Mouse (Mus musculus): ENCODE results near the gene Ttc12. TPM values are rescaled to one million over a fixed set of nuclear protein-coding genes. Genes with fewer than 3 reads are reported as not detected.

Ttc12 gene
- polyA plus RNA-seq, 1 experiment from 2014 or later = 1.8 TPM

DNA sequence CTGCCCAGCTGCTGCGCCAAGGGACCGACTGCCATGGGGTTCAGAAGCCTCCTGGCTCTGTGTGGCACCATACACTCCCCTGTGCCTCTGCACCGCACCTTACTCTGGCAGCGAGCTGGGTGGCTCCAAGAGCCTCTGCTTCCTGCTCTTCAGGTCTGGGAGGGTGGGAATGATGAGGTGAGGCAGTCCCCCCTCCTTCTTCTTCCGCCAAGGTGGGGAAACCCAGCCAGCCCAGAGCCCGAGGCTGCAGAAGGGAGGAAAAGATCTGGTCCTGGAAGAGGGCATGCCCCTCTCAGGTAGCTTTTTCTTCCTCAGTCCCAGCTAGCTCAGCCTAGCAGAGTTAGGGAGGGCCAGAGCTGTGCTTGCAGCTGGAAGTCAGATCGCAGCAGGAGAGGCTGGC, 59.1 kb downstream of the Ttc12 start, which contains the start of gene Ankk1:
Ankk1 (minus strand) TSS at position 101 of the 400 bp plus-strand sequence.
- H3K27me3 ChIP-seq (ENCODE audit: control insufficient read depth, insufficient read depth, low read length) = no peaks in the 10 kb centered on the region
- H3K27ac ChIP-seq (replicated peaks in 1 of 2; ENCODE audit: control insufficient read depth in 1 of 2, insufficient read depth in 1 of 2, low read depth in 2 of 2, low read length in 2 of 2) = no peak within 1 kb of the TSS
- H3K9me3 ChIP-seq (ENCODE audit: control insufficient read depth, low read length) = no peaks in the 10 kb centered on the region
- H3K9ac ChIP-seq (ENCODE audit: low read length) = no peak within 1 kb of the TSS
- ATAC-seq (ENCODE audit: insufficient number of reproducible peaks, insufficient read depth, low FRiP score, low read depth) = no peak
- H3K4me1 ChIP-seq (ENCODE audit: control insufficient read depth in 2 of 2, insufficient read depth in 2 of 2, low read length in 2 of 2) = no peaks in the 10 kb centered on the region
- H3K4me3 ChIP-seq (ENCODE audit: control insufficient read depth in 1 of 2, insufficient read depth in 1 of 2, low read depth in 1 of 2, low read length in 2 of 2) = no peak within 1 kb of the TSS
- no peak within 1 kb of the TSS for H3K4me2 ChIP-seq (ENCODE audit: low read length)
- WGBS = 74% methylated on average over 7 of the region's 7 CpGs
- H3K36me3 ChIP-seq (ENCODE audit: control insufficient read depth, insufficient read depth, low read length) = no peaks in the 10 kb centered on the region

DNA sequence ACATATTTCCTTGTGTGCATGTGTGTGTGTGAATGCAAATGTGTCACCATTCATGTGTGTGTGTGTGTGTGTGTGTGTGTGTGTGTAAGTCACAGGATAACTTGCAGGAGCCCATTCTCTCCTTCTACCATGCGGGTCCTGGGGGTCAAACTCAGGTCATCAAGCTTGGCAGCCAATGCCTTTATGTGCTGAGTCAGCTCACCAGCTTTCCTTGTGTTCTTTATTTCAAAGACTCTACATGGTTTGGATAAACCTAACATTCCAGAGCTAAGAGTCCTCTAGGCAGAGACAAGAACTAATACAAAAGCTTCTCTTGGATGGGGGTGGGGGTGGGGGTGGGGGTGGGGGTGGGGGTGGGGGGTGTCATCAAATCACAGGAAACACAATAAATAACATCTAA, 60.4 kb downstream of the Ttc12 start:
- no peak for ATAC-seq (ENCODE audit: insufficient number of reproducible peaks, insufficient read depth, low FRiP score, low read depth)
- Histone ChIP-seq H3K27ac (replicated peaks in 1 of 2; ENCODE audit: control insufficient read depth in 1 of 2, insufficient read depth in 1 of 2, low read depth in 2 of 2, low read length in 2 of 2) (no peak overlapping the region), H3K4me2 (ENCODE audit: low read length) (no peak overlapping the region), H3K27me3 (ENCODE audit: control insufficient read depth, insufficient read depth, low read length) (no peaks in the 10 kb centered on the region), H3K36me3 (ENCODE audit: control insufficient read depth, insufficient read depth, low read length) (no peaks in the 10 kb centered on the region), H3K9me3 (ENCODE audit: control insufficient read depth, low read length) (no peaks in the 10 kb centered on the region), H3K4me3 (ENCODE audit: control insufficient read depth in 1 of 2, insufficient read depth in 1 of 2, low read depth in 1 of 2, low read length in 2 of 2) (no peak overlapping the region), H3K9ac (ENCODE audit: low read length) (no peak overlapping the region), H3K4me1 (ENCODE audit: control insufficient read depth in 2 of 2, insufficient read depth in 2 of 2, low read length in 2 of 2) (no peaks in the 10 kb centered on the region)
- WGBS = 67% methylated on average over 1 of the region's 1 CpGs

DNA sequence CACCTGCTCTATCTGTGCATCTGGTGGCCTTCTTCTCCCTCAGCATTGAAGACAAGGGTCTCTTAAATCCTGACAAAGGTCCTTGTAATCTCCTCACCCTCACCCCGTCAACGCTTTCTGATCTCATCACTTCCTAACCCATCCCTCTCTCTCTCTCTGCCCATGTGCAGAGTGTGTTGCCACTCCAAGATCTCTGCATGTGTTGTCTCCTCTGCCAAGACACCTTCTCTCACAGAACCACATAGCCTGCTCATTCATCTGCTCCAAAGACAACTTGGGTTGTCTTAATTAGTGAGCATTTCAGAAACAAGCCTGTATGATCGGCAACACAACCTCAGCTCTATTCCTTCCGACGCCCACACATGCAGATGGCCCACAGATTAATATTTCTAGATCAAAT, 62.2 kb downstream of the Ttc12 start:
- no peak for ATAC-seq (ENCODE audit: insufficient number of reproducible peaks, insufficient read depth, low FRiP score, low read depth)
- H3K27me3 ChIP-seq (ENCODE audit: control insufficient read depth, insufficient read depth, low read length) = no peaks in the 10 kb centered on the region
- no peak overlapping the region for H3K9ac ChIP-seq (ENCODE audit: low read length)
- H3K4me1 ChIP-seq (ENCODE audit: control insufficient read depth in 2 of 2, insufficient read depth in 2 of 2, low read length in 2 of 2) = no peaks in the 10 kb centered on the region
- H3K4me3 ChIP-seq (ENCODE audit: control insufficient read depth in 1 of 2, insufficient read depth in 1 of 2, low read depth in 1 of 2, low read length in 2 of 2) = no peak overlapping the region
- H3K36me3 ChIP-seq (ENCODE audit: control insufficient read depth, insufficient read depth, low read length) = no peaks in the 10 kb centered on the region
- H3K27ac ChIP-seq (replicated peaks in 1 of 2; ENCODE audit: control insufficient read depth in 1 of 2, insufficient read depth in 1 of 2, low read depth in 2 of 2, low read length in 2 of 2) = no peak overlapping the region
- 88% methylated on average over 5 of the region's 5 CpGs for WGBS
- H3K4me2 ChIP-seq (ENCODE audit: low read length) = no peak overlapping the region
- H3K9me3 ChIP-seq (ENCODE audit: control insufficient read depth, low read length) = no peaks in the 10 kb centered on the region

- WGBS = 60% methylated on average over 5 of the region's 5 CpGs
- ATAC-seq (ENCODE audit: insufficient number of reproducible peaks, insufficient read depth, low FRiP score, low read depth) = no peak
Observed at GRCm38 (mm10) chr9:49410621-49411020, 75.4 kb downstream of the Ttc12 start.

GRCm38 (mm10) chr9:49407028-49407427, 79.0 kb downstream of the Ttc12 start:
- Histone ChIP-seq H3K27ac (replicated peaks in 1 of 2; ENCODE audit: control insufficient read depth in 1 of 2, insufficient read depth in 1 of 2, low read depth in 2 of 2, low read length in 2 of 2) (no peak overlapping the region), H3K27me3 (ENCODE audit: control insufficient read depth, insufficient read depth, low read length) (no peaks in the 10 kb centered on the region), H3K36me3 (ENCODE audit: control insufficient read depth, insufficient read depth, low read length) (no peaks in the 10 kb centered on the region), H3K4me3 (ENCODE audit: control insufficient read depth in 1 of 2, insufficient read depth in 1 of 2, low read depth in 1 of 2, low read length in 2 of 2) (no peak overlapping the region), H3K9me3 (ENCODE audit: control insufficient read depth, low read length) (no peaks in the 10 kb centered on the region), H3K9ac (ENCODE audit: low read length) (no peak overlapping the region), H3K4me2 (ENCODE audit: low read length) (no peak overlapping the region), H3K4me1 (ENCODE audit: control insufficient read depth in 2 of 2, insufficient read depth in 2 of 2, low read length in 2 of 2) (no peaks in the 10 kb centered on the region)
- ATAC-seq (ENCODE audit: insufficient number of reproducible peaks, insufficient read depth, low FRiP score, low read depth) = no peak
- WGBS = 86% methylated on average over 5 of the region's 5 CpGs

More at GRCm38 (mm10) chr9:49410621-49411020, 75.4 kb downstream of the Ttc12 start:
- no peak overlapping the region for H3K4me3 ChIP-seq (ENCODE audit: control insufficient read depth in 1 of 2, insufficient read depth in 1 of 2, low read depth in 1 of 2, low read length in 2 of 2)
- H3K27me3 ChIP-seq (ENCODE audit: control insufficient read depth, insufficient read depth, low read length) = no peaks in the 10 kb centered on the region; the same call in 1 of the 2 replicates
- H3K9me3 ChIP-seq (ENCODE audit: control insufficient read depth, low read length) = no peaks in the 10 kb centered on the region
- no peak overlapping the region for H3K9ac ChIP-seq (ENCODE audit: low read length)
- H3K36me3 ChIP-seq (ENCODE audit: control insufficient read depth, insufficient read depth, low read length) = no peaks in the 10 kb centered on the region
- no peak overlapping the region for H3K27ac ChIP-seq (replicated peaks in 1 of 2; ENCODE audit: control insufficient read depth in 1 of 2, insufficient read depth in 1 of 2, low read depth in 2 of 2, low read length in 2 of 2)
- no peaks in the 10 kb centered on the region for H3K4me1 ChIP-seq (ENCODE audit: control insufficient read depth in 2 of 2, insufficient read depth in 2 of 2, low read length in 2 of 2)
- H3K4me2 ChIP-seq (ENCODE audit: low read length) = no peak overlapping the region

- no peak overlapping the region for H3K4me3 ChIP-seq (ENCODE audit: control insufficient read depth in 1 of 2, insufficient read depth in 1 of 2, low read depth in 1 of 2, low read length in 2 of 2)
- no peak for ATAC-seq (ENCODE audit: insufficient number of reproducible peaks, insufficient read depth, low FRiP score, low read depth)
- H3K4me2 ChIP-seq (ENCODE audit: low read length) = no peak overlapping the region
- WGBS = 55% methylated on average over 2 of the region's 2 CpGs
- H3K27me3 ChIP-seq (ENCODE audit: control insufficient read depth, insufficient read depth, low read length) = no peaks in the 10 kb centered on the region
- H3K36me3 ChIP-seq (ENCODE audit: control insufficient read depth, insufficient read depth, low read length) = no peaks in the 10 kb centered on the region
- H3K4me1 ChIP-seq (ENCODE audit: control insufficient read depth in 2 of 2, insufficient read depth in 2 of 2, low read length in 2 of 2) = no peaks in the 10 kb centered on the region
- H3K27ac ChIP-seq (replicated peaks in 1 of 2; ENCODE audit: control insufficient read depth in 1 of 2, insufficient read depth in 1 of 2, low read depth in 2 of 2, low read length in 2 of 2) = no peak overlapping the region
- no peaks in the 10 kb centered on the region for H3K9me3 ChIP-seq (ENCODE audit: control insufficient read depth, low read length)
- no peak overlapping the region for H3K9ac ChIP-seq (ENCODE audit: low read length)
Observed at GRCm38 (mm10) chr9:49403711-49404110, 82.3 kb downstream of the Ttc12 start.

GRCm38 (mm10) chr9:49396006-49396405, 90.0 kb downstream of the Ttc12 start:
- no peak overlapping the region for H3K9ac ChIP-seq (ENCODE audit: low read length)
- no peak overlapping the region for H3K4me2 ChIP-seq (ENCODE audit: low read length)
- no peaks in the 10 kb centered on the region for H3K36me3 ChIP-seq (ENCODE audit: control insufficient read depth, insufficient read depth, low read length)
- no peak for ATAC-seq (ENCODE audit: insufficient number of reproducible peaks, insufficient read depth, low FRiP score, low read depth)
- no peak overlapping the region for H3K27ac ChIP-seq (replicated peaks in 1 of 2; ENCODE audit: control insufficient read depth in 1 of 2, insufficient read depth in 1 of 2, low read depth in 2 of 2, low read length in 2 of 2)
- H3K4me3 ChIP-seq (ENCODE audit: control insufficient read depth in 1 of 2, insufficient read depth in 1 of 2, low read depth in 1 of 2, low read length in 2 of 2) = no peak overlapping the region
- no peaks in the 10 kb centered on the region for H3K27me3 ChIP-seq (ENCODE audit: control insufficient read depth, insufficient read depth, low read length)
- H3K4me1 ChIP-seq (ENCODE audit: control insufficient read depth in 2 of 2, insufficient read depth in 2 of 2, low read length in 2 of 2) = no peaks in the 10 kb centered on the region
- H3K9me3 ChIP-seq (ENCODE audit: control insufficient read depth, low read length) = no peaks in the 10 kb centered on the region

DNA sequence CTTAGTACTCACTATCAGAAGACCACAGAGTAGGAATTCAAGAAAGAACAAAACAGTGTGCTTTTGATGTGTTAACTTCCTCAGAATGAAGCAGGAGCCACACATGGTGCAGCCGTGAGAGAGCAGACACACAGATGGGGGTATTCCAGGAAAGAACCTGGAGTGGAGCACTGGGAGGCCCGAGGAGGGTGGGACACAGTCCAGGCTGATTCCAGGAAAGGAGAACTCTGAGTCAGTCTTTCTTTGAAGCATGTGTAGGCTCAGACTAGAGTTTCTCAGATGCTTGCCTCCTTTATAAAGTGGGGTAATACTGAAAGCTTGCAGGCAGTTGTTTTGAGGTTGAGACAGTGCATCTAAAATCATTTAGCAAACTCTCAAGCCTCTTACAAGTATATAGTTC, 93.8 kb downstream of the Ttc12 start:
- no peak overlapping the region for H3K27ac ChIP-seq (replicated peaks in 1 of 2; ENCODE audit: control insufficient read depth in 1 of 2, insufficient read depth in 1 of 2, low read depth in 2 of 2, low read length in 2 of 2)
- no peak overlapping the region for H3K4me2 ChIP-seq (ENCODE audit: low read length)
- WGBS = 36% methylated on average over 2 of the region's 2 CpGs
- no peak for ATAC-seq (ENCODE audit: insufficient number of reproducible peaks, insufficient read depth, low FRiP score, low read depth)
- H3K27me3 ChIP-seq (ENCODE audit: control insufficient read depth, insufficient read depth, low read length) = no peaks in the 10 kb centered on the region
- no peak overlapping the region for H3K9ac ChIP-seq (ENCODE audit: low read length)
- H3K36me3 ChIP-seq (ENCODE audit: control insufficient read depth, insufficient read depth, low read length) = no peaks in the 10 kb centered on the region
- H3K4me3 ChIP-seq (ENCODE audit: control insufficient read depth in 1 of 2, insufficient read depth in 1 of 2, low read depth in 1 of 2, low read length in 2 of 2) = no peak overlapping the region
- H3K4me1 ChIP-seq (ENCODE audit: control insufficient read depth in 2 of 2, insufficient read depth in 2 of 2, low read length in 2 of 2) = no peaks in the 10 kb centered on the region
- no peaks in the 10 kb centered on the region for H3K9me3 ChIP-seq (ENCODE audit: control insufficient read depth, low read length)

Data from heart, embryonic 14.5 days (tissue).